In the genomic region with DNA sequence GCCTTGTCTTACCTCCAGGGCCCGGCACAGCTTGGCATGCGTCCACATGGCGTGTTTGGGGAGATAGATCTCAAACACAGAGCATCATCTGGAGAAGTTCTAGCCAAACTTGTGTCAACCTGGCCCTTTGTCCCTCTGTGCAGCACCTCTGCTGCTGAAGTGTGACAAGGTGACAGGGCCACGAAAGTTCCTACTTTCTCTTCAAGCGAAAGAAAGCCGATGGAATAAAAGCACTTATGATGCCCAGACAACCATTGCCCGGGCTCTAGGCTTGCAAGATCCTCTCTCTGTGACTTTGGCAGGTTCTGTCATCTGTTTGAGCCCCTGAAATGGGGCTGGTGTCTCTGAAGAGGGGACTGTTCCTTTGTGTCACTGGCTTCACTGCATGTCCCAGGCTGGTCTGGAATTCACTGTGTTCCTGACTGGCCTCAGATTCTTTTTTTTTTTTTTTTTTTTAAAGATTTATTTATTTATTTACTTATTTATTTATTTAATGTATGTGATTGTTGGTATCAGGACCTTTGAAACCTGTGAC, we compare ENCODE assay signal across 9 mouse cellular contexts. TPM values are rescaled to one million over a fixed set of nuclear protein-coding genes. Genes with fewer than 3 reads are reported as not detected.
DNase-seq lines count a peak whose midpoint lies in the region; ATAC-seq and TF ChIP-seq lines count a peak whose summit lies in the region.
"Had no signal": no experiment of that assay in that cellular context is flagged by ENCODE, and none has a peak within 500 bp of the region (broad histone marks: within the 10 kb centered on the region; RNA-seq: fewer than 3 reads in every experiment).

No protein-coding gene starts in this region.

- DNase-seq in kidney, postnatal 0 days (ENCODE audit: low spot score): no peak
- DNase-seq in kidney, adult 8-10 months: no peak
- no peak for DNase-seq in midbrain, postnatal 0 days (ENCODE audit: low spot score)
- DNase-seq in right cerebral cortex, postnatal 10 days (ENCODE audit: low spot score in 2 of 2): no peak
- no peak for DNase-seq in T-cell, adult 2 months (ENCODE audit: low spot score)
- DNase-seq in kidney, postnatal 10 days: no peak
- DNase-seq: thymus, adult 18-20 months had no signal

- H3K27me3 ChIP-seq in kidney, postnatal 0 days (ENCODE audit: insufficient read depth, low read length): no peaks in the 10 kb centered on the region
- no peaks in the 10 kb centered on the region; the same call in 1 of the 2 replicates for H3K27me3 ChIP-seq in embryonic facial prominence, embryonic 15.5 days
- H3K27me3 ChIP-seq in intestine, embryonic 15.5 days (replicated peaks): no peaks in the 10 kb centered on the region
- H3K27me3 ChIP-seq in midbrain, postnatal 0 days (ENCODE audit: insufficient read depth, low read length): no peaks in the 10 kb centered on the region

- no peaks in the 10 kb centered on the region for H3K36me3 ChIP-seq in kidney, postnatal 0 days (ENCODE audit: insufficient read depth, low read length)
- 0 out of 2 replicates have a peak, but pooled peaks cover 3% of the 10 kb centered on the region for H3K36me3 ChIP-seq in embryonic facial prominence, embryonic 15.5 days
- H3K36me3 ChIP-seq in intestine, embryonic 15.5 days: no peaks in the 10 kb centered on the region
- no peaks in the 10 kb centered on the region for H3K36me3 ChIP-seq in midbrain, postnatal 0 days (ENCODE audit: insufficient read depth, low read length)

- no peak overlapping the region for H3K27ac ChIP-seq in kidney, postnatal 0 days
- no peak overlapping the region for H3K27ac ChIP-seq in embryonic facial prominence, embryonic 15.5 days (replicated peaks)
- no peak overlapping the region for H3K27ac ChIP-seq in intestine, embryonic 15.5 days
- no peak overlapping the region for H3K27ac ChIP-seq in midbrain, postnatal 0 days (ENCODE audit: low read depth, low read length)

- no peaks in the 10 kb centered on the region for H3K4me1 ChIP-seq in kidney, postnatal 0 days (replicated peaks; ENCODE audit: insufficient read depth, low read length)
- no peaks in the 10 kb centered on the region; the same call in 1 of the 2 replicates for H3K4me1 ChIP-seq in embryonic facial prominence, embryonic 15.5 days
- no peaks in the 10 kb centered on the region for H3K4me1 ChIP-seq in intestine, embryonic 15.5 days (replicated peaks)
- H3K4me1 ChIP-seq in midbrain, postnatal 0 days (ENCODE audit: insufficient read depth, low read length): no peaks in the 10 kb centered on the region

- no peaks in the 10 kb centered on the region for H3K9me3 ChIP-seq in kidney, postnatal 0 days (replicated peaks; ENCODE audit: low read length)
- no peaks in the 10 kb centered on the region for H3K9me3 ChIP-seq in embryonic facial prominence, embryonic 15.5 days (replicated peaks)
- no peaks in the 10 kb centered on the region for H3K9me3 ChIP-seq in intestine, embryonic 15.5 days
- no peaks in the 10 kb centered on the region for H3K9me3 ChIP-seq in midbrain, postnatal 0 days (ENCODE audit: low read length)

- H3K9ac ChIP-seq in kidney, postnatal 0 days (ENCODE audit: low read depth, low read length): no peak overlapping the region
- no peak overlapping the region for H3K9ac ChIP-seq in embryonic facial prominence, embryonic 15.5 days
- no peak overlapping the region for H3K9ac ChIP-seq in intestine, embryonic 15.5 days
- no peak overlapping the region for H3K9ac ChIP-seq in midbrain, postnatal 0 days (replicated peaks; ENCODE audit: low read length, poor library complexity, severe bottlenecking)

- H3K4me2 ChIP-seq in kidney, postnatal 0 days (ENCODE audit: low read length): peak overlapping the region; percentile 70
- peak overlapping the region; percentile 63 for H3K4me2 ChIP-seq in embryonic facial prominence, embryonic 15.5 days (replicated peaks)
- peak overlapping the region; percentile 70 for H3K4me2 ChIP-seq in intestine, embryonic 15.5 days (replicated peaks)
- peak overlapping the region; percentile 48 for H3K4me2 ChIP-seq in midbrain, postnatal 0 days (ENCODE audit: low read depth, low read length, poor library complexity, severe bottlenecking)

- 93% methylated on average over 7 of the region's 7 CpGs for WGBS in kidney, postnatal 0 days
- 81% methylated on average over 7 of the region's 7 CpGs for WGBS in embryonic facial prominence, embryonic 15.5 days
- 88% methylated on average over 7 of the region's 7 CpGs for WGBS in intestine, embryonic 15.5 days
- 92% methylated on average over 7 of the region's 7 CpGs for WGBS in midbrain, postnatal 0 days

- ATAC-seq in kidney, postnatal 0 days (replicated peaks; ENCODE audit: low FRiP score, low read depth): peak; percentile 18; the same call in 1 of the 2 replicates
- ATAC-seq in embryonic facial prominence, embryonic 15.5 days (ENCODE audit: insufficient number of reproducible peaks, low FRiP score, low TSS enrichment, low read depth): no peak
- peak; percentile 34 for ATAC-seq in intestine, embryonic 15.5 days
- no peak for ATAC-seq in midbrain, postnatal 0 days (ENCODE audit: low FRiP score)

- peak overlapping the region; percentile 44; the same call in 1 of the 2 replicates for H3K4me3 ChIP-seq in kidney, postnatal 0 days (replicated peaks; ENCODE audit: low read depth, low read length)
- peak overlapping the region; percentile 50 for H3K4me3 ChIP-seq in embryonic facial prominence, embryonic 15.5 days (replicated peaks)
- H3K4me3 ChIP-seq in intestine, embryonic 15.5 days (replicated peaks): peak overlapping the region; percentile 51
- peak overlapping the region; percentile 44 for H3K4me3 ChIP-seq in midbrain, postnatal 0 days (ENCODE audit: low read depth, low read length)

- TF ChIP-seq CTCF in kidney, postnatal 0 days (IDR thresholded peaks at IDR 0.05; ENCODE audit: low read depth): no peak
- no peak for TF ChIP-seq CTCF in midbrain, postnatal 0 days (IDR thresholded peaks at IDR 0.05)

RNA-seq across cellular contexts. Expression of gene Acer2, which starts 56.0 kb away (rescaled TPM):
- 47.9 and 55.5 TPM in 2 replicates for polyA plus RNA-seq in kidney, postnatal 0 days (2015; fragmentation: Nextera tagmentation; extraction: Ambion mirVana)
- polyA plus RNA-seq in embryonic facial prominence, embryonic 15.5 days (2015; fragmentation: Nextera tagmentation; extraction: Ambion mirVana): 16.0 and 16.3 TPM in 2 replicates
- 23.1 and 26.5 TPM in 2 replicates for polyA plus RNA-seq in intestine, embryonic 15.5 days (2015; fragmentation: Nextera tagmentation; extraction: Ambion mirVana)
- 10.2 and 12.1 TPM in 2 replicates for total RNA-seq in midbrain, postnatal 0 days (2014; rRNA removed)
- 12.8 and 14.0 TPM in 2 replicates for polyA plus RNA-seq in midbrain, postnatal 0 days (2015; fragmentation: Nextera tagmentation; extraction: Ambion mirVana)

Comparison
In these comparisons a context has a peak if more than half of its experiments do, and no peak if none do; other contexts are left out.
1. ATAC-seq: peak in kidney, postnatal 0 days (single experiment) and intestine, embryonic 15.5 days (single experiment); none in embryonic facial prominence, embryonic 15.5 days (single experiment) and midbrain, postnatal 0 days (single experiment).
2. Peak in every context shown above with its lines, with median percentiles within 50 percentile points of each other: H3K4me2 ChIP-seq and H3K4me3 ChIP-seq.